Mouse (Mus musculus): ENCODE measurements around the gene Ptprn2.

The Ptprn2 gene

DNA sequence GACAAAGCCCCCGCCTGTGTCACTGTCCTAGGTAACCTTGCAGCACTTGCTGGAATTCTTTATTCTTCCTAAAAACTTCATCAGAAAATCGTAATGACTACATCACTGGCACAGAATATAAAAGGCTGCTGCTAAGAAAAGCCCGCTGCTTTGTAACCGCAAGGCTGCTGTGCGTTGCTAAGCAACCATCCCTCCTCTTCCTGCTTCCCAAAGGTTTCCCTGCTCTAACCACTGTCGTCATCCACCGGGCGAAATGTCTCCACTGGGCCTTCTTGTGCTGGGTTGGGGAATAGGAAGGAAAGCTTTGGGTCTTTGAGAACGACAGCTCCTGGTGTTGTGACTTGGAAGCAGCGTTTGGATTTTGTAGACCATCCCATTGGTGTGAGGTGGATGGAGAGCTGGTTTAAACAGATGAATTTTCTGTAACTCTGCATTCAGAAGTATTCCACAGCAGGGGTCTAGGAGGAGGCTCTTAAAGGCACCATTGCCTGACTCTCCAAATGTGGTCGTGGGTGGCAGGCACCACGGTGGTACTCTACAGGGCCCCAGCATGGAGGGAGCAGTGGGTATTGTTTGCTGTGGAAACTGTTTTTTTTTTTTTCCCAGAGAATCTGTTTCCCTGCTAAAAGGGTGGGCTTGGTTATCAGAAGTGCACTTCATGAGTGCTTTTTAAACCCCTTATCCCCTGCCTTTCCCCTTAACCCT, 711.4 kb downstream of the Ptprn2 start:
- in situ Hi-C loops (cut with MboI; ENCODE audit: low pct_unique_long_range_greater_than_20kb in 1 of 2, low sequenced_read_pairs in 2 of 2, unreplicated experiment in 1 of 2): no loop called here

DNA sequence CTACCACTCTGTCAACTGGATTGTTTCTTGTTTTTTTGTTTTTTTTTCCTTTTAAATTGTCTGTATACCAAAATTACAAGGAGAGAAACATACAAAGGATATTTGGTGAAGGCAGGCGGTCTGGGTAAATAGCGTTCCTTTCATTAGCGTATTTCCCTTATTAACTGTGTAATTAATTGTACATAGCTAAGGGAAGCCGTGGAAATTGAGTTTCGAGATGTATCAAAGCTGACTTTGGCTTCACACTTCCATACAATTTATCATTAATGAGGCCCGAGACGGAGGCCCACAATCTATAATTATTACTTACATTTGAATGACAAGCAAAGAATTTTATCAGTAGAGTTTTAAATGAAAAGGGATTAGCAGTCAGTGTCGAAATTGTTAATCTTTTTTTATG, 712.6 kb downstream of the Ptprn2 start:
- in situ Hi-C loops (cut with MboI; ENCODE audit: low pct_unique_long_range_greater_than_20kb in 1 of 2, low sequenced_read_pairs in 2 of 2, unreplicated experiment in 1 of 2): no loop called here

DNA sequence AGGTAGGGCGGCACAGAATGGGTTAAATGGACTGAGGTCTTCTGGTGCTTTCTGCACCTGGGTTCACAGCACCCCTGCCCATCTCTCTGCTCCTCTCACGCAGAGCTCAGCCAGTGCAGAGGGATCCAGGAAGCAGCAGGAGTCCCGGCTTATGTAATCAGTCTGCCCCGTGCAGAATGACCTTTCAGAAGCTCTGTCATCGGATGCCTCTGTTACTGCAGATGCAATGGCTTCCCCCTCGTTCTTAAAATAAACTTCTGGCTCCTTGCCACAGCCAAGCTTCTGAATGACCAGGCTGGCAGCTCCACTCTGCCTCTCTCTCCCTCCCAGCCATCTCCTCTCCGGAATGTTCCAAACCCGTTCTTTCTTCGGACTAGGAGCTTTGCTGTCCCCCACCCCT, 714.6 kb downstream of the Ptprn2 start:
- in situ Hi-C loops (cut with MboI; ENCODE audit: low pct_unique_long_range_greater_than_20kb in 1 of 2, low sequenced_read_pairs in 2 of 2, unreplicated experiment in 1 of 2): no loop called here

DNA sequence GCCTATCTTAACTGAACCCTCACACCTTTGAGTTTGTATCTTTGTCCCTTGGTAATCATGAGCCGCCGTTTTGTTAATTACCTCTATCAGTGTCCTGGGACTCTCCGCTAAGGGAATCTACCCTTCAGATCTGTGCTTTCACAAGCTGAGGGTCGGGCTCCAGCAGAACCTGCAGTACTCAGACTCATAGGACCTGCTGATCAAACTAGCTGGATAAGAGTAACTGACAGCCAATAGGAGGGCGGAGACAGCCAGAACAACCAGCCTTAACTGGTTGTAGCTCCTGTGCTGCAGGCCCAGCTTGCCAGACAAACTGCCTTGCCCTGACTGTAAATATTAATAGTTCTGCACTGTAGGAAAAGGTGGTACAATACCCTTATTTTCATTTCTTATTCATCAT, 715.1 kb downstream of the Ptprn2 start:
- in situ Hi-C loops (cut with MboI; ENCODE audit: low pct_unique_long_range_greater_than_20kb in 1 of 2, low sequenced_read_pairs in 2 of 2, unreplicated experiment in 1 of 2): no loop called here

DNA sequence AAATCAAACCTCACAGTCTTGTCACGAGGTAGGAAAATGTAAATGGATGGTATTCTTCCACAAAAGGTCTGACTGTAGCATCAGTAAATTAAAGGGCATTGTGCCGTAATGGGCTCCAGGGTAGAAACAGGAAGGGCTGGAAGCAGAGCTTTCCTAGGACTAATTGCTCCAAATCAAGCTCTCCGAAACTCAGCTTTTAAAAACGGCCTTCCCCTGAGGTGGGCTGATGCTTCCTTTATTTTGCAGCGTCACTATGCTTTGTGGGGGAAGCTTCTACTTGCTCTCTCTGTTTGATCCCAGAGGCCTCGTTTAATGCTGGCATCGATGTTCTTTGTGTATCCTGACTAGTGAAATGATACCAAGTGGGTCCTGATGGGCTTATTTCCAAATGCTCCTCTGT, 718.0 kb downstream of the Ptprn2 start:
- in situ Hi-C loops (cut with MboI; ENCODE audit: low pct_unique_long_range_greater_than_20kb in 1 of 2, low sequenced_read_pairs in 2 of 2, unreplicated experiment in 1 of 2): no loop called here

DNA sequence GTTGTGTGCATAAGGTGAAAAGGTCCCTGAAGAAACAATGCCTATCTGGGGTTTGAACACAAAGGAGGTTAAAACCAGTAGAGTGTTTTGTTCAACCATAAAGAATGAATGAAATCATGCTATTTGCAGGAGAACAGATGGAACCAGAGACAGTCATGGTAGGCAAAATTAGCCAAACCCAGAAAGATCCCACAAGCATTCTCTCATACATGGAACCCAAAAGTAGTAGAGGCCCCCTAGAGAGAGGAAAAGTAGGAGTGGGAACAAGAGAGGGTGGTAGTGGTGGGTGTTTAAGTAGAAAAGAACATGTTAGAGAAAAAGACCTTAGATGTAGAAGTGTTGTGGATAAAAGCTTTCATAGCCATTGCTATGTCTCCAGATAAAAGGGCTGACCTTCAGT, 719.4 kb downstream of the Ptprn2 start:
- in situ Hi-C loops (cut with MboI; ENCODE audit: low pct_unique_long_range_greater_than_20kb in 1 of 2, low sequenced_read_pairs in 2 of 2, unreplicated experiment in 1 of 2): no loop called here

DNA sequence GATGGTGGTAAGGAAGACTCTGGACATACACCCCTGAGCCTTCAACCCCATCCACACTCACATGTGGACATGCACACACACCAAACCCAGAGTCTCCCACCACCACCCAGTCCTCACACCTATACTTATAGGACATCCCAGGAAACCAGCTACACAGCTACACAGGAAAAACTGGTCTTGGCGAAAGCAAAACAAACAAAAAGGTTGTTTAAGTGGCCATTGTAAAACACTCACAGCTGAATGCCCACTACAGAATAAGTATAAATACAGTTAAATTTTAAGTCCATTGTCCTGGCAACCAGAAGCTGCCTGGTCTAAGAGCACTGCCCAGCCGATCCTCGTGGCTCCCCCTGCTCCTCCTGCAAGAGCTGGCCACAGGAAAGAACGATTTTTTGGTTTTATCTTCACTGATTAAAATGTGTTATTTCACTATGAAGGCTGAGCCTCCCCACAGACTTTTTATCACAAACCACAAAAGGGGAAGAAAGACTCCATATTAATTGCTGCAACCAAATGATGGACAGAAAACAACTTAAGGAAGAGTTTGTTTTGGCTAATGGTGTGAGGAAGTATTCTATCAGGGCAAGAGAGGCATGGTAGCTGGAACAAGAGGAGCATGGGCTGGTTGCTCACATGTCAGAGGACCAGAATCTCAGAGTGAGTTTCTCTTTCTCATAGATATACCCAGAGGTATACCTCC, 722.1 kb downstream of the Ptprn2 start:
- in situ Hi-C loops (cut with MboI; ENCODE audit: low pct_unique_long_range_greater_than_20kb in 1 of 2, low sequenced_read_pairs in 2 of 2, unreplicated experiment in 1 of 2): no loop called here

DNA sequence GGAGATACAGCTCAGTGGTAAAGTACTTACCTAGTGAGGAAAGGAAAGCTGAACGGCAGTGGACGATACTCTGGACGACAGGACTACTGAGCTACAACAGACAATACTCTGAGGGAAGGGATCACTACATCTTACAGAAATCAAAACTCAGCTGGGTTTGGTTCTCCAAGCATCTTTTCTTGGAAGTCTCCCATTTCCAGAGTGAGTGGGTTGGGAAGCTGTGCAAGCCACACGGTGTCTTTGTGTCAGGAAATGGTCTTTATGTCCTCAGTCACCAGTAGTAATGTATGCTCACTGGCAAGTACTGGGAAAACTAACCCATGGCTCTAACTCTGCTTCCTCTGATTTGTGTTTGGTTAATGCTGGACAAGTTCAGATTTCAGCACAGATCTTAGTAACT, 724.9 kb downstream of the Ptprn2 start:
- in situ Hi-C loops (cut with MboI; ENCODE audit: low pct_unique_long_range_greater_than_20kb in 1 of 2, low sequenced_read_pairs in 2 of 2, unreplicated experiment in 1 of 2): no loop called here

DNA sequence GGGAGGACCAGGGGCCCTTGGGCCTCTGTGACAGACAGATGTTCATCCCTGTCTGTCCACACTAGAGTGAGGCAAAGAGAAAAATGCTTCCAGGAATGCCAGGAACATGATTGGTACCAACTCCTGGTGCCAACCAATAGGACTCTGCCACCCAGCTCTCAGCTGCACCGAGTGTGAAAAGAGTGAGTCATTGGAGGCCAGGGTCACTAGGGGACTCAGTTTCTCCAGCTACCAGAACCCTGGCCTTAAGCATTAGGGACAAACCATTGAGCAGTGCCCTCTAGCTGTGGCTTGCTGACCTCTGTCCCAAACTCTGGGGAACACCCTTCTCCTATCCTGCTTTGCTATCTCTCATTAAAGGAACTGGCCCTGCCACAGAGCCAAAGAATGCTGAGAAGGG, 728.0 kb downstream of the Ptprn2 start:
- in situ Hi-C loops (cut with MboI; ENCODE audit: low pct_unique_long_range_greater_than_20kb in 1 of 2, low sequenced_read_pairs in 2 of 2, unreplicated experiment in 1 of 2): no loop called here

DNA sequence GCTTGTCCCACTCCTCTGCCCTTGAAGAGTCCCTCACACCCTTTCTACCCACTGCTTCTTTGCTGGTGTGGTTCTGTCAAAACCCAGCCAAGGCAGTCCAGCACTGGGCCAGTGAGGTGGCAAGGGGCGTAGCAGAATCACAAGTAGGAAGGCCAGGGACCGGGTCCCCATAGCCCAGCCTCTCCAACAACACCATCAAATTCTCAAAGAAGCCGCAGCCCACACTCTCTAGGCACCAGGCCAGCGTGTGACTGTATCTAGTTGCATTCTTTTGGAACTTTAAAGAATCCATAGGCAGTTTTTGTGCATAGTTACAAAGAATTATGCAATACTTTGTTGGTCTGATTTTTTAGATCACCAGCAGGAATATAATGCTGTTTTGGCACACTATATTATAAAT, 728.8 kb downstream of the Ptprn2 start:
- in situ Hi-C loops (cut with MboI; ENCODE audit: low pct_unique_long_range_greater_than_20kb in 1 of 2, low sequenced_read_pairs in 2 of 2, unreplicated experiment in 1 of 2): no loop called here

DNA sequence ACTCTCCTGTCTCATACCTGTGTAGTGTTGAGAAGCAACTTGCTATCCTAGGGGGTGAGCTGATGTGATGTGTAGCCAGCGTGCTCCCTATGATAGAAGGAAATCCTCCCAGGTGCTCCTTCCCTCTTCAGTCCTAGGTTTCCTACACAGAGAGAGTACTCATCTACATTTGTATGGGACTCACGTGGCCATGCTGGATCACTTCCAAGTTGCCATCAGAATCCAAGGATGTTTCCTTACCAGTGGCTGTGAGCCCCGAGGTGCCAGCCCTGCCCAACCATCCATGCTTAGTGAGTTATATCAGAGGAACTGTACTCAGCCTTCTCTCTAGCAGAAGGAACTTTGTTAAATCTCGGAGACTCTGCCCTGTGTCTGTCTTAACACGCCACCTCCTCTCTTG, 729.4 kb downstream of the Ptprn2 start:
- in situ Hi-C loops (cut with MboI; ENCODE audit: low pct_unique_long_range_greater_than_20kb in 1 of 2, low sequenced_read_pairs in 2 of 2, unreplicated experiment in 1 of 2): no loop called here

DNA sequence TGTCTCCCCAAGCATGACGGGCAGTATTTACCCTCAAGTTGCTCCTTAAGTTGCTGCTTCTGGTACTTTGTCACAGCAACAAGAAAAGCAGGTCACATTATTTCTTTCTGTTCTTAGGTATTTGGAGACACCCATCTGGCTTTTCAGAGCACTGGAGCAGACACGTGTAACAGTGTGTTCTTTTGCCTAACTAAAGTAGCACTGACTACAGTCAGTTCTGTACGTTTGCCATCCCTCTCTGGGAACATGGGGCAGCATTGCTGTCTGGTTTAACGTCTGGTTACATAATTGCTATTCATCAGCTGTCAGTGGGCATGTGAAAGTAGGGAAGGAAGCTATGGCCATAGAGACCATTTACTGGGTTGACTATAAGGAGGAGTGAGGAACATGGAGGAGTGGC, 736.4 kb downstream of the Ptprn2 start:
- in situ Hi-C loops (cut with MboI; ENCODE audit: low pct_unique_long_range_greater_than_20kb in 1 of 2, low sequenced_read_pairs in 2 of 2, unreplicated experiment in 1 of 2): no loop called here

DNA sequence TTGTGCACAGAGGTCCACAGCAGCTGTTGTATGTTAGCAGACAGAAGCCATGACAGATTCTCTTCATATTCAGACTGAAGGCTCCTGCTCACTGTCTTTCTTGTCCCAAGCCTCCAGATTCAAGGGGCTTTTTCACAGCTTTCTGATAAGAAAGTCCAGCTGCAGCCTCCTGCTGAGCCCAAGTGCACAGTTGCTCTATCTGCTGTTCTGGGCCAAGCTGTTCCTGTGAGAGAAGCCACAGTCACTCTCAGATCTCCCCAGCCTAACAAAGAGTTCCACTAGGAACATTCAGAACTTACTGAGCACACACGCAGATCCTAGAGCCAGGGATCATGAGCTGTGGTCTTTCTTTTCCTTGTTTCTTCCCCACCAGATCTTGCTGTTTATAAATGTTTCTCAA, 738.5 kb downstream of the Ptprn2 start:
- in situ Hi-C loops (cut with MboI; ENCODE audit: low pct_unique_long_range_greater_than_20kb in 1 of 2, low sequenced_read_pairs in 2 of 2, unreplicated experiment in 1 of 2): no loop called here

DNA sequence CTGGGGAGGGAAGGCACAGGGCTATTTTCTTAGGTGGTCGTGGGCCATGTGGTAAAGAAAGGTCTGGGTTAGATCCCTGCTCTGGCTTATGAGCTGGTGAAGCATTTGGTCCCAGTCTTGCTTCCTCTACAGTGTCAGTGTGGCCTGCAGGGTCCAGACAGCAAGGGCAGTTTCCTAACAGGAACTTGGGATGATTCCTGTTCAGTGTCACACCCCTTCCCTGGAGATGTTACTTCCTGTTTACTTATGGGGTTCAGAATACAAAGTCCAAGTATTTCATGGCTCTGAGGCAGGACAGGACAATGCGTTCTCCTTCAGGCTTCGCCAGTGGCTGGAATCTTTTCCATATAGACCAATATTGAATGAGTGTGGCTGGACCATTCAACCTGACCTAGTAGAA, 741.7 kb downstream of the Ptprn2 start:
- in situ Hi-C loops (cut with MboI; ENCODE audit: low pct_unique_long_range_greater_than_20kb in 1 of 2, low sequenced_read_pairs in 2 of 2, unreplicated experiment in 1 of 2): no loop called here

DNA sequence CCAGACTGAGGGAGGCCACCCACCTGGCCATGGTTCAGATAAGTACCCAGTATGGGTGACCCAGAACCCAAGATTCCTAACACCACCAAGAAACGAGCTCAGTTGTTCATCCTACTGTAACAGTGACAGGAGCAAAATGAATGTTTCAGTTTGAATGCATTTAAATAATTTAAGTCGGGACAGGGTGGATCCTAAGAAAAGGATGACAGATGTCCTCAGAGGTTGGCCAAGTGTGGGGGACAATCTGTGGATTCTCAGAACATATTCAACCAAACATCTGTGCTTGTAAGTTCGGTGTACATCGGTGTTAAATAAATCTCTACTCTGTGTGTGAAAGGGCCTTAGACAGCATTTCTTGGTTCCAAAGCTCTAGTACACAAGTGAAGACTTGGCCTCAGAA, 743.9 kb downstream of the Ptprn2 start:
- in situ Hi-C loops (cut with MboI; ENCODE audit: low pct_unique_long_range_greater_than_20kb in 1 of 2, low sequenced_read_pairs in 2 of 2, unreplicated experiment in 1 of 2): no loop called here

DNA sequence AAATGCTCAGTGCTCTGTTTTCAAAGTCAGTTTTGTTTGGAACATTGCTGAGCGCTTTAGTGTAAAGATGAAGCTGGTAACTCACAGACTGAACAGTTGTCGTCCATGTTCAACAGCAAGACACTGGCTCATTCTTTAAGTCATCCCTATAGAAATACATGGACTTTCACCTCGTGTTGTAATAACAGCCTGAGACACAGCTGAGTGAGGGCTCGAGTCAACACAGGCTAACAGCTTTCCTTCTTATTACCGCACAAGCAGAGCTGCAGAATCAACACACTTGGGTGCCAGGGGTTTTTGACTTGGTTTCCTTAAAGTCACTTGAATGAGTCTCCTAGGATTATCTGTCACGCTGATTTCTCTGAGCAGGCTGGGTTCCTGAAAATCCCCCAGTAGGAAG, 744.8 kb downstream of the Ptprn2 start:
- in situ Hi-C loops (cut with MboI; ENCODE audit: low pct_unique_long_range_greater_than_20kb in 1 of 2, low sequenced_read_pairs in 2 of 2, unreplicated experiment in 1 of 2): no loop called here

DNA sequence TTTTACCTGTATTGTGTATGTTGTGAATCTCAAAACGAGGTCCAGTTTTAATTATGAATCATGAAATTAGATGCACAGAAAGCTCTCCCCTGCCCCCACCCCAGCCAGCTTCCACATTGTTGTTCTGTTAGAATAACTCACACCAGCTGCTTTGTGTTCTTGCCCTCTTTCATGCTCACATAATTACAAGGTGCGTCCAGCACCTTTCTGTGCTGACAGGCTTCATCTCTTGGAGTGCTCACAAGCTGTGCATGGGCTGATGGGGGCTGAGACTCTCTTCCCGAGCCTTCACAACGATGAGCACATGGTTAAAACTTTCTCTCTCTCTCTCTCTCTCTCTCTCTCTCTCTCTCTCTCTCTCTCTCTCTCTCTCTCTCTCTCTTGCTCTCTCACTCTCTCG, 746.3 kb downstream of the Ptprn2 start:
- in situ Hi-C loops (cut with MboI; ENCODE audit: low pct_unique_long_range_greater_than_20kb in 1 of 2, low sequenced_read_pairs in 2 of 2, unreplicated experiment in 1 of 2): no loop called here

DNA sequence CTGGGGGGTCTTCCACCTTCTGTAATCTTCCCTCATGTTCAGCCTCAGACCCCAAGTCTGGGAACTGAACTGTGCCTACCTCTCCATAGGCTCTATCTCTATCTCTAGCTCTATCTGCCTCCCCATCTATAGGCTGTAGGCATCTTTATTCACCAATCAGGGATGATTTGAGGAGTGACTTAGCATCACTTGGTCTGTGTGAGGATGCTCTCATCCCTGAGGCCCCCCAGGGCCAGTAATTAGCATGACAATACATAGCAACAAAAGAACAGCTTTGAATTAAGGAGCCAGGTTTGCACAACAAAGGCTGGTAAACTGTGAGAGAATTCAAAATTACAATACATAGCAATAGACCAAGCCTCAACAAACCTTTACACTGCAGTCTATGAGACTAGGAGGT, 749.6 kb downstream of the Ptprn2 start:
- in situ Hi-C loops (cut with MboI; ENCODE audit: low pct_unique_long_range_greater_than_20kb in 1 of 2, low sequenced_read_pairs in 2 of 2, unreplicated experiment in 1 of 2): no loop called here

DNA sequence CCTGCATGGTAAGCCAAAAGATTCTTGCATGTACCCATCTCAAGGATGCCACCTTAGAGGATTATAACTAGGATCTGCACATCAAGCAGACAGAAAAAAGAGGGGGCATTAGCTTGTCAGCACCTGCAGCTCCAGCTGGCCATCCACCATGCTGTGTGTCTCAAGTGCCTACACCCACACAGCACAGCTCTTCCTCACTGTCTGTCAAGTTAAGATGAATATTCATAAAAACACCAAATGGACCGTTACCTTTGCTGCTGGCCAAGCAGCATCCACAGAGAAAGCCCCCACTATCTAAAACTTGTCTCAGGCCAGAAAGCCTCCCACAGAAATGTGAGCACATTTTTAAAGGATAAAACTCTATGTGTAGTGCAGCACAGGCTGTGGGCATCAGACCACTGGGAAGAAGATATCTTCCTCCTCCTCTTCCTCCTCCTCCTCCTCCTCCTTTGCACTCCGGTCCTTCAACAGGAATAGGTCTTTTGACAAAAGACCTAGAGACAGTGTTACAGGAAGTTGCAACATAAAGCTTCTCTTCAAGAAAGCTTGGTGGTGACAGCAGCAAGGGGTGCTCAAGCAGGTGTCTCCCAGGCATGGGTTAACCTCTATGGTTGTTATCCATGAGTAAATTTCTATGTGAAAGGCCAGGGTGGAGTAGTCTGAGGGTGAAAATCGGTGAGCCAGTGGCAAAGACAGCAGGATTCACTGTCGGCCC, 750.7 kb downstream of the Ptprn2 start:
- in situ Hi-C loops (cut with MboI; ENCODE audit: low pct_unique_long_range_greater_than_20kb in 1 of 2, low sequenced_read_pairs in 2 of 2, unreplicated experiment in 1 of 2): no loop called here

DNA sequence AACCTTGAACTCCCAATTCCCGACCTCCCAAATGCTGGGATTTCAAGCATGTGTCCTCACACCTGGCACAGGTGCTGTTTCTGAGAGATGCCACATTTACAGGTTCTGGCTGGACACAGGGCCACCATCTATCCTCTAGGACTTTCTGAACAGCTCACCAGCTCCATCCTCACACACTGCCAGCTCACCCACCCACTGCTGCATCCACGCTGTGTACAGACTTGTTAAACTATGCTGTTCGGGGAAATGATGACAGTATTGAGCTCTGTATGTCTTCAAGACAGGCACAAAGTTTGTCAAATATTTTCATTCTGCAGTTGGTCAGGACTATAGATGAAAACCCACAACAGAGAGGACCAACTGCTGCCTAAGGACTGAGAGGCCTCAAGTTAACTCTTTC, 751.5 kb downstream of the Ptprn2 start:
- in situ Hi-C loops (cut with MboI; ENCODE audit: low pct_unique_long_range_greater_than_20kb in 1 of 2, low sequenced_read_pairs in 2 of 2, unreplicated experiment in 1 of 2): no loop called here
